ENCODE assay signal across 8 mouse cellular contexts in the genomic region with DNA sequence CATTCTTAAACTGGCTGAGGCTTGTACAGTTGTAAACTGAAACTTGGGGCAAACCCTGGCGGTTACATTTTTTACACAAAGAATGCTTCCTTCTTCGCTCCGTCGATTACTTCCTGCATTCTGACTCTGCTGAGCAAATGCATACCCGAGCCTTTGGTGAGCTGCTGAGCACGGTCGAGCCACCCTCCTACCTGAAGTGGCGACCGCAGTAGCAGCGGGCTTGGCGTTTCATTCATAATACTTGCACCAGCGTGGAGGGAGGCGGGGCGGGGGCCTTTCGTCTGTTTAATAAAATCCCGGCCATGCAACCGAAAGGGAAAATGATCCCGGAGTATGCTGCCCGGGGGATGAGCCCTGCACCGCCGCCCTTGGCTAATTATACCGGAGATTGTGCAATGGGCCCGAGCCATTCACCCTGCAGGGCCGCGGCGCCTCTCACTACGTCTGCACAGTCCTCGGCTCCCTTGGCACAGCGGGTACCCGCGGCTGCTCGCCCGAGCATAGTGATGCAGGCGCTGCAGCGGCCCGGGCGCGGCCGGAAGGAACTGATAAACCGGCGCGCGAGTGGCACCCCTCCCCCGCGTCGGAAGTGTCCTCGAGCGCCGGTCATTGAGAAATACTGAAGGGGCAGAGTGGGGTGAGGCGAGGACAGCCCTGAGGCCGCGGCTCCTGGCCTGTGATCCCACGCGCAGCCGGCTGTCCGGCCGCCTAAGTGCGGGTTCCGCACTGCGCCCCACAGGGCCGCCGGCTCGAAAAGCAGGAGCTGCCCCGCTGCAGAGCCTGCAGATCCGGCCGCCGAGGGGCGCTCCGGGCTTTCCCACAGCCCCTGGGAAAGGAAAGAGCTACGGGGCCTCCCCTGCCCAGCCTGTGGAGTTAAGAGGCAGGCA. TPM values are rescaled to one million over a fixed set of nuclear protein-coding genes. Genes with fewer than 3 reads are reported as not detected.
A peak's percentile ranks its signal among the peaks of the same experiment; 100 is the strongest.
DNase-seq lines count a peak whose midpoint lies in the region; ATAC-seq and TF ChIP-seq lines count a peak whose summit lies in the region.

No protein-coding gene starts in this region.

- H3K27me3 ChIP-seq in hindbrain, embryonic 16.5 days (replicated peaks; ENCODE audit: control insufficient read depth, insufficient read depth, low read length): no peaks in the 10 kb centered on the region

- no peaks in the 10 kb centered on the region for H3K36me3 ChIP-seq in hindbrain, embryonic 16.5 days (ENCODE audit: control insufficient read depth, insufficient read depth, low read length)

- WGBS in hindbrain, embryonic 16.5 days: 0% methylated on average over 68 of the region's 70 CpGs

- H3K9ac ChIP-seq in hindbrain, embryonic 16.5 days (ENCODE audit: low read depth, low read length): peak overlapping the region; percentile 73

- H3K4me2 ChIP-seq in hindbrain, embryonic 16.5 days (ENCODE audit: low read length): peak overlapping the region; percentile 81

- H3K4me3 ChIP-seq in gastrocnemius, adult 2 months: peak overlapping the region; percentile 83
- H3K4me3 ChIP-seq in hindbrain, embryonic 16.5 days (ENCODE audit: low read length): peak overlapping the region; percentile 54

- TF ChIP-seq CTCF in gastrocnemius, adult 2 months (IDR thresholded peaks at IDR 0.05): peak; percentile 72

- peak overlapping the region; percentile 89 for H3K27ac ChIP-seq in gastrocnemius, adult 2 months
- peak overlapping the region; percentile 80 for H3K27ac ChIP-seq in hindbrain, embryonic 16.5 days (ENCODE audit: low read depth, low read length)

- peak; percentile 63 to 81 for DNase-seq in cerebellum, postnatal 4 days (ENCODE audit: low spot score in 2 of 2)
- peak; percentile 94 for DNase-seq in gastrocnemius, adult 2 months
- DNase-seq in left cerebral cortex, adult 8-10 months (ENCODE audit: low spot score in 2 of 2): peak; percentile 74 to 75
- DNase-seq in right cerebral cortex, adult 18-20 months: peak; percentile 88
- DNase-seq in urinary bladder, adult 2 months (ENCODE audit: low spot score): peak; percentile 77

- no peaks in the 10 kb centered on the region for H3K9me3 ChIP-seq in hindbrain, embryonic 16.5 days (ENCODE audit: control insufficient read depth, low read length)

- peaks cover 9% of the 10 kb centered on the region; the same call in 1 of the 2 replicates for H3K4me1 ChIP-seq in hindbrain, embryonic 16.5 days (ENCODE audit: control insufficient read depth, insufficient read depth, low read depth, low read length)

- peak; percentile 50 for ATAC-seq in activated CD4-positive, CD25-positive, alpha-beta regulatory T cell, adult 4 months
- peak; percentile 71 for ATAC-seq in hindbrain, embryonic 16.5 days
- ATAC-seq in megakaryocyte, adult 5-6 weeks (ENCODE audit: poor library complexity, severe bottlenecking): peak; percentile 69

- intact Hi-C loops in gastrocnemius, adult 2 months (cut with DNase I): loop anchor here (5.0 to 10.0 kb wide), 3 partner anchors 85 to 192 kb away; a partner anchor contains a TSS

RNA-seq across cellular contexts. Expression of a gene that starts 4.1 kb away (rescaled TPM):
- 1 to 10 TPM; 2.1 to 3.4 TPM for polyA plus RNA-seq in activated CD4-positive, CD25-positive, alpha-beta regulatory T cell, adult 4 months (2017; shearing (Covaris generic))
- total RNA-seq in gastrocnemius, adult 2 months (2021): 1 to 10 TPM; 5.6 to 7.8 TPM
- 6.7 and 7.4 TPM in 2 replicates for polyA plus RNA-seq in hindbrain, embryonic 16.5 days (2015; fragmentation: Nextera tagmentation; extraction: Ambion mirVana)
- 10 to 100 TPM; 66.8 to 82.4 (median 72.3) TPM for total RNA-seq in left cerebral cortex, adult 8-10 months (2022)
- 7.0 and 7.6 TPM in 2 replicates for total RNA-seq in megakaryocyte, adult 5-6 weeks (2015)
- total RNA-seq in megakaryocyte, adult 5-6 weeks (2017): 2.3 and 2.4 TPM in 2 replicates
- polyA plus RNA-seq in urinary bladder, adult 2 months (2012; rRNA removed): 23.2 and 31.7 TPM in 2 replicates

Comparison
In these comparisons a context has a peak if more than half of its experiments do, and no peak if none do; other contexts are left out.
1. Peak in every context shown above with its lines: DNase-seq, ATAC-seq, H3K4me3 ChIP-seq and H3K27ac ChIP-seq.
2. RNA of a gene that starts 4.1 kb away (total RNA-seq): 66.8 to 82.4 TPM in left cerebral cortex, adult 8-10 months; 5.6 to 7.8 TPM in gastrocnemius, adult 2 months and 2.3 to 7.6 TPM in megakaryocyte, adult 5-6 weeks; every median in the first group is over 4 times any median in the second.